Mouse (Mus musculus): ENCODE results near the gene Chd1l.

DNA sequence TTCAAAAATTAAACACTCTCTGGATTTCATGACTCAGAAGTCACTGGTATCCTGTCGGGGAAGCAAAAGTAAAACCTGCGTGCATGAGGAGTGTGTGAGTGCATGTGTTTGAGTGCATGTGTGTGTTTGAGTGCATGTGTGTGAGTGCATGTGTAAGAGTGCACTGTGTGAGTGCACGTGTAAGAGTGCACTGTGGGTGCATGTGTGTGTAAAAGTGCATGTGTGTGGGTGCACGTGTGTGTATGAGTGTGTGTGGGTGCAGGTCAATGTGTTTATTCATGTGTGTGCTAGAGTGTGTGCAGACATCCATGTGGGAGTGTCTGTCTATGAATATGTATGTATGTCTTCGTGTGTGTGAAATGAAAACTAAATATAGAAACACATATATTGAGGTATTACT lies 51.4 kb downstream of the Chd1l start:
- TF ChIP-seq CTCF (IDR thresholded peaks at IDR 0.05; ENCODE audit: borderline replicate concordance, control insufficient read depth, extremely low read depth, insufficient read depth, low read length, poor library complexity) (no peak), POLR2A (IDR thresholded peaks at IDR 0.05; ENCODE audit: control insufficient read depth, extremely low read depth, insufficient read depth, low read length, poor library complexity) (no peak)

Measured in thymus, adult 2 months (tissue).